Mouse (Mus musculus): ENCODE measurements around the gene Exosc1.

Exosc1 gene

DNA sequence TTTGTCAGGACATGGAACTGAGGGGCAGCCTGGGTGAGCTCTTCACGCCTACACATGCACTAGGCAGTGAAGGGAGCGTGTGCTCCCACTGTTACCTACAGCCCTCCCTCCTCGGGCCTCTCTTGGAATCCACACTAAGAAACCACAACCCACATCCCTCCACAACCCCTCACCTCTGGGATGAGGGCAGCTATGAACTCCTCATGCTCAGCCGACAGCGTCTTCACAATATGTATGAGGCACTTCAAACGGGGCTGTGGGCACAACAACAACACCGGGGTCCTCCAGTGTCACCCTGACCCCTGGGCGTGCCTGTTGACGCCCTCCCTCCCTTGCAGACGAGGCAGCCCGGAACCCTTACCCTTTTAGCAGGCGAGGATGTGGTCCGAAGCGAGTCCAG lies 58.9 kb downstream of the Exosc1 start:
- DNase-seq (ENCODE audit: low spot score), result no peak

Data from embryo, embryonic 10.5 days (tissue).